Mouse (Mus musculus): ENCODE results near the gene Mfng. TPM values are rescaled to one million over a fixed set of nuclear protein-coding genes. Genes with fewer than 3 reads are reported as not detected.

Mfng gene
- total RNA-seq, 4 experiments from 2014 or later, result 2.3 to 3.6 (median 2.7) TPM

- DNase-seq (ENCODE audit: low spot score in 2 of 2), result no peak
Measured at GRCm38 (mm10) chr15:78788042-78788441, 14.8 kb upstream of the Mfng start.

GRCm38 (mm10) chr15:78787287-78787856 is 14.1 kb upstream of the Mfng start:
- DNase-seq (ENCODE audit: low spot score in 2 of 2), result no peak

DNA sequence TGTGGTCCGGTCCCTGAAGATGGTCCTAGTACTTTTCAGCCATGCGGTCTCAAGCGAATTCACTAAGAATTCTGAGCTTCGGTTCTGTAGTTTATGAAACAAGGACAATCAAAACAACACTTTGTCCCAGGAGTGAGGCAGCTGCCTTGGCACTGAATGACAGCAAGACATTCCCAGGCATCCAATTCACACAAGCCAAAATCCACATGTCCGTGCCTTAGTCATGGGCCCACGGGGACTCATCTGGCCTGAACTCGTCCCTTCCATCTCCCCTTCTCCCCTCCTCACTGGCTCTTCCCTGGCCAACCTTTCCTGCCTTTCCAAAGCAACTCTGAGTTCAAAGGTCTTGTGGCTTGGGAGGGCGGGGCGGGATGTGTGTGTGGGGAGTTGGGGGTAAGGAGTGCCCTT is 13.1 kb upstream of the Mfng start:
- peak; percentile 51 to 68 for DNase-seq (ENCODE audit: low spot score in 2 of 2)

- DNase-seq (ENCODE audit: low spot score in 2 of 2), result peak; percentile 64 to 78
Measured at GRCm38 (mm10) chr15:78785961-78786360, 12.7 kb upstream of the Mfng start.

DNA sequence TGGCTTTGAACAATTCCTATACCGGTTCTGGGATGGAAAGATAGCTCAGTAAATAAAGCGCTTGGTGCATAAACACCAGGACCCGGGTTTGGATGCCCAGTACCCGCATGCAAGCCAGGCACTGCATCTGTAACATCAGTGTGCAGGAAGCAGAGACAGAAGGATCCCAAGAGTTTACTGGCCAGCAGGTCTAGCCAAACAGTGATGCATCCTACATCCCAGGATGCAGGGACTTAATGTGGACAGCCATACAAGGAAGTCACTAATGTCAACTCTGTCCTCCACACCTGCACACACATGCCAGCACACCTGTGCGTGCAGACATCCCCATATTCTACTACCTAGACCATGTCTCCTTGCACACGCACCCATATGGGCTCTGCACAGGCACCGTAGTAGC is 12.0 kb upstream of the Mfng start:
- no peak for DNase-seq (ENCODE audit: low spot score in 2 of 2)

DNA sequence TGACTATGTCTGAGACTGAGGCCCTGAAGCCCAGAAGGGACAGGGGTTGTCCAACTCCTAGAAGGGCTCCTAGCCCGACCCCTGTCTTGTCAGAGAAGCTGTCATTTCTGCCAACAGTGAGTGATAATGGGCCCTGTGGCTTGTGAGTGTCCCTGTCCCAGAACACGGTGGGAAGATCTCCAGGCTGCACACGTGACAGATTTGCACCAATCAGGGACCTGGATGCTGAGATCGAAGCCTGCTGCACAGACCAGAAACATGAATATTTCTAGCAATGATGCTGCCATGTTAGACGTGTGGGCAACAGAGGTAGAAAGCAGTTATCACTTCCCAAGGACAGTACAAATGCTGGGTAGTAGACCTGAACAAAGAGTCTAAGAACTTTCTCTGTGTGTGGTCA is 11.2 kb upstream of the Mfng start:
- DNase-seq (ENCODE audit: low spot score in 2 of 2), result no peak

- DNase-seq (ENCODE audit: low spot score in 2 of 2), result no peak
Measured at GRCm38 (mm10) chr15:78782348-78783103, 9.3 kb upstream of the Mfng start.

DNA sequence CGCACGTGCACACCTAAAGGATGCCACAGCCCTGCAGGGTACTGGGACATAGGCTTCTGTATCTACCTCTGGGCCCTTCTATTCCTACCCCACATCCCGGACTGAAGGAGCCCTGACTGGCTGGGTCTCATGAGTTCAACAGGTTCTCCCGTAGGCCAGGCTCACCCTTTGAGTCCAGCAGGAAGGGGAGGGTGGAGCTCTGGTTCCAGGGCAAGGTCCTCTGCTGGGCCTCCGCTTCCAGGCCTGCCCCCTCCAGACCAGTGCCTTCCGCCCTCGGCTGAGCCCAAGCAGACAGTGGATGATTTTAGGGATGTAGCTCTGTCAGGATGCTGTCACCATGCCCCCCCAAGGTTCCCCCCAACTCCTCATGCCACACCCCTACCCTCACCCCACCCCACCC is 7.6 kb upstream of the Mfng start:
- no peak for DNase-seq (ENCODE audit: low spot score in 2 of 2)

DNA sequence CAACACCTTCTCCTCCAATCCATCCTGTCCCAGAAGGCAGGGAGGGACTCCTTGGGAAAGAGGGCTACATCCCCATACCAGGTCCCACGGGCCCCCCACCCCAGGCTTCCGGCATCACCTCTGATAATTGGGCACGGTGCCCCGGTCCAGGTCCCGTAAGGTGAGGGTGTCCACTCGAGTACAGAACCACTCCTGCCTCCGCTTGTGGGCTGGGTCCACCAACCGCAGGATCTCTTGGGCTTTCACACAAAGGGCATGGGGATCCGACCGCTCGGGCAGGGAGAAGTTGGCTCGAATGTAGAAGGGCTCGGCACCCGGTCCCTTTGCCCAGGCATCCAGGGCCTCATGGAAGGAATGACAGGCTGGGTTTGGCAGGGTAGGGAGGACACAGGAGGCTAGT is 7.1 kb upstream of the Mfng start:
- DNase-seq (ENCODE audit: low spot score in 2 of 2), result no peak

GRCm38 (mm10) chr15:78779690-78780089 is 6.4 kb upstream of the Mfng start:
- DNase-seq (ENCODE audit: low spot score in 2 of 2), result no peak

- no peak for DNase-seq (ENCODE audit: low spot score in 2 of 2)
Measured at GRCm38 (mm10) chr15:78779253-78779652, 6.0 kb upstream of the Mfng start.

- DNase-seq (ENCODE audit: low spot score in 2 of 2), result peak; percentile 84 to 86
Measured at GRCm38 (mm10) chr15:78778077-78778870, 5.0 kb upstream of the Mfng start.

GRCm38 (mm10) chr15:78772856-78773255 is 419 bp downstream of the Mfng start:
- DNase-seq (ENCODE audit: low spot score in 2 of 2), result no peak

DNA sequence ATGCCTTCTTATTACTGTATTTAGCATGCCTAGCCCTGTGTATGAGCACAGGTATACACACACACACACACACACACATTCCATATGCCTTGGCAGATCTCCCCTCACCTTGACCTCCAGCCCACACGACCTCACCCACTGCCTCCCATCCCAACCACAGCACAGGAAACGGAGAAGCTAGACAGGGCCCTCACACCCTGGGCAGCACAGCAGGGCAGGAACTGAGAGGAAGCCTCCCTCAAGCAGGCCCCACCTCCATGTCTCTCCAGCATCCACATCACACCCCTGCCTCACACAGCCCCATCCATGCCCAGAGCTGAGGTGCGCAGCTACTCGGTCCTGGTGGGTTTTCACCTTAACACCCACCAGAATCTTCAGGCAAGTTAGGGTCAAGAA is 909 bp downstream of the Mfng start:
- DNase-seq (ENCODE audit: low spot score in 2 of 2), result no peak

GRCm38 (mm10) chr15:78771531-78772367 is 1.5 kb downstream of the Mfng start:
- no peak for DNase-seq (ENCODE audit: low spot score in 2 of 2)

- DNase-seq (ENCODE audit: low spot score in 2 of 2), result no peak
Measured at GRCm38 (mm10) chr15:78770983-78771355, 2.3 kb downstream of the Mfng start.

DNA sequence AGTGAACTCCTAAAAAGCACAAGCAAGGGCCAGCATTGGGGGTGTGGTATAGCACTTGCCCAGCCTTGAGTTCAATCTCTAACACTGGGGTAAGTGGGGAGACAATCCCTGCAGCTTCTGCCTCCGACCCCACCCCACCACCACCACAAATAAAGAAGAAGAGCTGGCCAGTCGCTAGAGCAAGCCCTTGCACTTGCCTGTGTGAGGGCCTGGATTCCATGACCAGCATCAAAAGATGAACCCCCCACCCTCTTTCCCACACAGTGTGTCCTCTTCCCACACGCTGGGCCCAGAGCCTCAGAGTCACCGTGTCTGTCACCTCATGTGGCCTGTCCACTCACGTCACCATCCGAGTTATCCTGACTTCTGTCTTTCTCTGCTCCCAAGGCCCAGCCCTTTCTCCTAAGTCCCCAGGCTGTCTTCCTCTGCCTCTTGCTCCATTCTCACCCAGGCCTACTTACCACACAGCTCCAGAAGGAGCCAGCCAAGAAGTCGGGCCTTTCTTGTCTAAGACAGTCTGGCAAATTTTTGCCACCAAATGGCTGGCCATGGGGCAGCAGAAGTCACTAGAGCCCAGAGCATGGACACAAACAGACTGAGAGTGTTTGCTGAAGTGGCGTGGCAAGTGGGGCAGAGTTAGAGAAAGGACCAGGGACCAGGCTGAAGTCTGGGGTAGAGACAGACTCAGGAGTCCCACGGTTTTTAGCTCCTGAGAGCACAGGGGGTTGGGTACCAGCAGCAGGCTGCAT is 2.9 kb downstream of the Mfng start:
- no peak for DNase-seq (ENCODE audit: low spot score in 2 of 2)

GRCm38 (mm10) chr15:78769064-78769463 is 4.2 kb downstream of the Mfng start:
- DNase-seq (ENCODE audit: low spot score in 2 of 2), result no peak

DNA sequence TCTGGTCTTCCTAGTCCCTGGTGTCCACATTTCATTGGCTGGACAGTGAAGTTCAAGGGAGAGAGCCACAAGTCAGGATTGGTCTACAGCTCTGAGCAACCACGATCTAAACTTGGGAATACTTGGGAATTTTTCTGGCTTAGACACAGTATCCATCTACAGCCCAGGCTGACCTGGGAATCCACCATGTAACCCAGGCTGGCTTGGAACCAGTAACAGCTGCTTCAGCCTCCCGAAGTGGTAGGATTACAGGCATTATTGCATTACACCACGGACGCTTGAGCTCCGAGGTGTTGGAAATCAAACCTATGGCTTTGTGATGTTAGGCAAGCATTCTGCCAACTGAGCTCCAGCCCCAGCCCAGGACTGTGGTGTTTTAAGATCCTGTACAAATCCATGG is 9.6 kb downstream of the Mfng start:
- DNase-seq (ENCODE audit: low spot score in 2 of 2), result no peak

DNA sequence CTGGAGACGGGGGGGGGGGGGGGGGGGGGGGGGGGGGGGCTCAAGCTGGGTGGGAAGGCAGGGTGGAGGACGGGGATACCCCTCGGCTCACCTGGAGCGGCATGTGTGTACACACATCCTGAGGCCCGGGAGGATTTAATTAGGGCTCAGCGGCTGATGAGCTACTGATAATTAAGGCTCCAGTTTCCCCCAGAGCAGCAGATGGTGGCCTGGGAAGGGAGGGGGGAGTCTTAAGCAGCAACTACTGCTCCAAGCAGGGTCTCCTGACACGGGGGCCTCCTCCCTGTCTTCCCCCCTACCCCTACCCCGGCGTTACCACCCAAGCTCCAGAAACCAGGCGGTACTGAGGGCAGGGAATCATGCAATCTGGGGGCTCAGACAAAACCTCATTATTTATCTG is 10.1 kb downstream of the Mfng start:
- no peak for DNase-seq (ENCODE audit: low spot score in 2 of 2)

DNA sequence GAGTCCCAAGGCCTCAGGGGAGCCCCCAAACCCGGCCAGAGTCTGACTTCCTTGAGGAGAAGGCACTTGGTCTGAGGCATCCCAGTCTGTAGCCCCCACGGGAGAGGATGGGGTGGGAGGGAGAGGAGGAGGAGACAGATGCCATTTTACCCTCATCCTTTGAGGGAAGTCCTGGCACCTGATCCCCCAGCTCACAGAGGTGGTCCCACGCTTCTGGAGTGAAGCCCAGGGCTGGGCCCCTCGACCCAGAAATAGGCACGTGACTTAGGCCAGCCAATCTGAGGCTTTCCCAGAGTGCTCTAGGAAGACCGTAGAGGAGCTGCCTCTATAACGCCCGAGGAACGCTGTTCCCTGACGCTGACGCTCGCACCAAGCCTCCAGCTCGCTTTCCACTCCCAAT is 12.2 kb downstream of the Mfng start:
- DNase-seq (ENCODE audit: low spot score in 2 of 2), result no peak
